Mouse (Mus musculus): Measurements from ENCODE around the gene Tcf7l1.

Tcf7l1 gene

DNA sequence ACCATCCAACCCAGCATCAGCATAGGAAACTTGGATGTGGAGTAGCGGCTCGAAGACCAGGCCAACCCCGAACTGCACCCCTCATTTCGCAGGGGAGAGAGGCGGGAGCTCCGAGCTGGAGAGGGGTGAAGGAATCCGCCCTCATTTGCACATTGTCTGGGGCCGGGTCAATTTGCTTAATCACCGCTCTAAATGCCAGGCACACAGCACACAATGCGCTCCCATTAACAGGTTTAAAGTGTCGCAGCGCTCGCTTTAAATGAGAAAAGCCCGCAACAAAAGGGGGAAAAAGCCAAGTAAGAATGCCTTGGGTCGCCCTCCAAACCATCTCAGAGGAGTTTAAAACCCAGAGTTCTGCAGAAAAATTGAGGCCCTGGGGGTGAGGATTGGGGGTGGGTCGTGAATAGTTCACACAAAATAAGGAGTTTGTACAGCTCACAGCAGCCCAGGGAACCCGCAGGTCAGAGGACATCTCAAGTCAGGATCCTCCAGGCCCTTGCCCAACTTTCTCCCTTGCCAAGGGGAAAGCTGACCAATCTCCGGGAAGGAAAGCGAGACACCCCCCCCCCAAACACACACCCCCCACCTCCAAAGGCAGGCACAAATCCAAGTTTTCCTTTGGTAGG, 1.6 kb downstream of the Tcf7l1 start:
- DNase-seq (ENCODE audit: low read depth, low spot score): no peak

DNA sequence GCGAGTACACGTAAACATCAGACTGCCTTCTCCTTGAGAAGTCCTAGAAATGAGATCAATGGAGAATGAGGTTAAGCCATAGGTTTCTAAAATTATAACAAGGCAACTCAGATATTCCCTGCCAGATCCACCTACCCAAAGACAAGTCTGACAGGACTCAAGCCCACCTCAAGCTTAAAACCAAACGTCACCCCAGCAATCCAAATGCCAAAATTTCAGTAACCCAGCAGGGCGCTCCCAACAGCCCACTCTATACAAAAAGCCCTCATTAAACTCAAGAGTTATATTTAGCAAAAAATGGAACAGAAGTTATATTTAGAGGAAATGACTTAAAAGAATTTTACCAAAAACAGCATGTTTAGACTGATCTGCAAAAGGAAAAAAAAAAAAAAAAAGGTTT, 5.3 kb downstream of the Tcf7l1 start:
- peak; percentile 58 for DNase-seq (ENCODE audit: low read depth, low spot score)

- no peak for DNase-seq (ENCODE audit: low read depth, low spot score)
Observed at GRCm38 (mm10) chr6:72778779-72779776, 10.0 kb downstream of the Tcf7l1 start.

DNA sequence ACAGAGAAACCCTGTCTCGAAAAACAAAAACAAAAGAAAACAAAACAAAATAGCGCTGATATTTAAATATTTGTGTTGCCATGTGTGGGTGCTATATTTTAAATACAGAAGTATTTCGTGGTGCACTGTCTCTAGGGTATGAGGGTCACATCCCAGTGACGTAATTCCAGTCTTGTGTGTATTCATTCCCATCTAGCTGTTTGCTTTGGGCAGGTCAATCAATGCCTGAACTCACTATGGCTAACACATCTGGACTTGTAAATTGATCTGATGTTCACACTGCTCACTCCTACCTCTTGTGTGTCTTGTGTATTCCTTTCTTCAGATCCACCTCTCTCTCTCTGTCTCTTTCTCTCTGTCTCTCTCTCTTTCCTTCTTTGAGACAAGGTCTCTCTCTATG, 11.8 kb downstream of the Tcf7l1 start:
- no peak for DNase-seq (ENCODE audit: low read depth, low spot score)

- no peak for DNase-seq (ENCODE audit: low read depth, low spot score)
Observed at GRCm38 (mm10) chr6:72774275-72774674, 14.8 kb downstream of the Tcf7l1 start.

- DNase-seq (ENCODE audit: low read depth, low spot score): no peak
Observed at GRCm38 (mm10) chr6:72769915-72770776, 18.9 kb downstream of the Tcf7l1 start.

DNA sequence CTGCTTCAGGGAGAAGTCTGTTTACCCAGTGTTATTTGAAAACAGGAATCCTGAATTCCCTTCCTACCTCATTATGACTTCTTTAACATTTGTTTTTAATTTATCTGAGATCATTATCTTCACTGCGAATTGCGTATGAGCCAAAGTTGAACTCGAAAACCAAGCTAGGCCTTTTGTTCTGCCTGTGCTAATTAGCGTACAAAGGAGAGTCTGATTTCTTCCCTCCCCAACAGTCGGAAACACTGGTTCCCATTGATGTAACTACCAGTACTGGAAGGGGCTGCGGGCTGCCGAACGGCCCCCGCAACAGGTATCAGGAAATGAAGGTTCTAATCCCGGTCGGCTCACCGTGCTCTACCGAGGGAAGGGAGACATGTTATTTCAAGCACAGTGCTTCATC, 19.7 kb downstream of the Tcf7l1 start:
- DNase-seq (ENCODE audit: low read depth, low spot score): no peak

- DNase-seq (ENCODE audit: low read depth, low spot score): no peak
Observed at GRCm38 (mm10) chr6:72768804-72769203, 20.2 kb downstream of the Tcf7l1 start.

GRCm38 (mm10) chr6:72768097-72768496, 21.0 kb downstream of the Tcf7l1 start:
- DNase-seq (ENCODE audit: low read depth, low spot score): no peak

GRCm38 (mm10) chr6:72763616-72764015, 25.4 kb downstream of the Tcf7l1 start:
- no peak for DNase-seq (ENCODE audit: low read depth, low spot score)

- DNase-seq (ENCODE audit: low read depth, low spot score): no peak
Observed at GRCm38 (mm10) chr6:72761645-72762044, 27.4 kb downstream of the Tcf7l1 start.

DNA sequence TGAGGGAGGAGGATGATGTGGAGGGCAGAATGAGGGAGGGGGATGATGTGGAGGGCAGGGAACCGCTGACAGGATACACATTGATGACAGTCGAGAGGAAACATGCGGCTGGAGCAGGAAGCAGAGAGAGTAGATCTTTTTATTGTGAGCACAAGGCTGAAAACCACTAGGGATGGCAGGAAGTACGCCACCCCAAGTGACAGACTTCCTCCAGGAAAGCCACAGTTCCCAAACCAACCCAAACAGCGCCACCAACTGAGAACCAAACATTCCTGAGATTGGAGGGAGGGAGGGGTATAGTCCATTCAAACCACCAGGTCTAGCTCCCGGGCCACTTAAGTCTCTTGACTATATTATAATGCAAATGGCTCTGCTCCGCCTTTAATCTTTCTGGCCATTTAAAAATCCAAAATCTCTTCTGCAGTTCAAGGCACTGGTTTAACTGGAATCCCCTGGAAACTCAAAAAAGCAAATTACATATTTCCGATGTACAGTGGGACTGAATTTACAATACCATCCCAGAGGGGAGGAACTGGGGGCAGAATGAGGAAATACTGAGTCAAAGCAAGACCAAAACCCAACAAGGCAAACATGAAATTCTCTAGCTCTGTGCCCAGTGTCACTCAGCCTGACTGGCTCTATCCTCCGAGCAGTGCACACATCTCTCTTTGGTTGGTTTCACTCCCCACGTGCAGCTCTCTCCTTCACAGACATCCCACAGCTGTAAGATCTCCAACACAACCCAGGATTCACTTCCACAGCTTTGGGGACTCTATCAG, 30.6 kb downstream of the Tcf7l1 start:
- DNase-seq (ENCODE audit: low read depth, low spot score): no peak

GRCm38 (mm10) chr6:72755267-72755889, 33.7 kb downstream of the Tcf7l1 start:
- DNase-seq (ENCODE audit: low read depth, low spot score): no peak

- DNase-seq (ENCODE audit: low read depth, low spot score): no peak
Observed at GRCm38 (mm10) chr6:72754215-72754614, 34.8 kb downstream of the Tcf7l1 start.

GRCm38 (mm10) chr6:72753782-72754181, 35.3 kb downstream of the Tcf7l1 start:
- DNase-seq (ENCODE audit: low read depth, low spot score): no peak

- DNase-seq (ENCODE audit: low read depth, low spot score): no peak
Observed at GRCm38 (mm10) chr6:72752824-72753223, 36.2 kb downstream of the Tcf7l1 start.

DNA sequence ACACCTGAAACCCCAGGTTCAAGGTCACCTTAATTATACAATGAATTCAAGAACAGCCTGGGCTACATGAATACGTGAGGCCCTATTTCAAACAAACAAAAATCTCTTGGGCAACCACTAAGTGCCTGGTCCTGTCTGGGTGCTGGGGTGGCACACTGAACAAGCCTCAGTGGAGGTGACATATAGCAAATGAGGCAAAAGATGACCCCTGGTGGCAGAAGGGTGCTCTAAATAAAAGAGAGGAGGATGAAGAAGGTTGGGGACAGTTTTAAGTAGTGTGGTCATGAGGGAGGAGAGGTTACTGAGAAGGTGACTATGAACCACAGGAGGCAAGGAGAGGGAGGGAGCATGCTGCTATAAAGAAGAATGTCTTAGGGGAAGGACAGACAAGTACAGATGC, 37.8 kb downstream of the Tcf7l1 start:
- no peak for DNase-seq (ENCODE audit: low read depth, low spot score)

GRCm38 (mm10) chr6:72748882-72749437, 40.1 kb downstream of the Tcf7l1 start:
- DNase-seq (ENCODE audit: low read depth, low spot score): no peak

GRCm38 (mm10) chr6:72748421-72748820, 40.6 kb downstream of the Tcf7l1 start:
- no peak for DNase-seq (ENCODE audit: low read depth, low spot score)

GRCm38 (mm10) chr6:72747814-72748213, 41.2 kb downstream of the Tcf7l1 start:
- no peak for DNase-seq (ENCODE audit: low read depth, low spot score)
